ENCODE assay signal across 29 mouse cellular contexts in genomic region chr4:155972651-155973050, GRCm38 (mm10). TPM values are rescaled to one million over a fixed set of nuclear protein-coding genes. Genes with fewer than 3 reads are reported as not detected.
DNase-seq lines count a peak whose midpoint lies in the region; ATAC-seq and TF ChIP-seq lines count a peak whose summit lies in the region.
"Had no signal": no experiment of that assay in that cellular context is flagged by ENCODE, and none has a peak within 500 bp of the region (broad histone marks: within the 10 kb centered on the region; RNA-seq: fewer than 3 reads in every experiment).

No protein-coding gene starts in this region.

- ATAC-seq in kidney, embryonic 15.5 days (replicated peaks; ENCODE audit: low FRiP score) = no peak
- ATAC-seq in midbrain, embryonic 13.5 days = no peak
- ATAC-seq: activated CD4-positive, CD25-positive, alpha-beta regulatory T cell, adult 4 months; CD4-positive, CD25-positive, alpha-beta regulatory T cell, adult 4 months; forebrain, embryonic 13.5 days; forebrain, embryonic 16.5 days; intestine, embryonic 15.5 days had no signal

- H3K27ac ChIP-seq in kidney, embryonic 15.5 days = peak overlapping the region; percentile 77
- H3K27ac ChIP-seq in kidney, adult 2 months (ENCODE audit: insufficient read depth, low read depth, low read length) = no peak overlapping the region
- 0 out of 2 replicates have a peak overlapping the region, but pooled peaks have one; percentile 9 for H3K27ac ChIP-seq in midbrain, embryonic 10.5 days (replicated peaks)
- H3K27ac ChIP-seq in midbrain, embryonic 13.5 days = no peak overlapping the region
- peak overlapping the region; percentile 14 for H3K27ac ChIP-seq in embryonic facial prominence, embryonic 10.5 days (replicated peaks)
- H3K27ac ChIP-seq: embryonic facial prominence, embryonic 13.5 days; forebrain, embryonic 10.5 days; forebrain, embryonic 13.5 days; gastrocnemius, adult 2 months; heart, embryonic 15.5 days; hindbrain, embryonic 12.5 days; hindbrain, embryonic 15.5 days; intestine, embryonic 15.5 days had no signal

- H3K4me3 ChIP-seq in kidney, embryonic 15.5 days (replicated peaks) = no peak overlapping the region
- H3K4me3 ChIP-seq in kidney, adult 2 months (ENCODE audit: insufficient read depth, low read depth, low read length) = no peak overlapping the region
- H3K4me3 ChIP-seq in midbrain, embryonic 10.5 days = no peak overlapping the region
- no peak overlapping the region for H3K4me3 ChIP-seq in midbrain, embryonic 13.5 days (replicated peaks)
- no peak overlapping the region for H3K4me3 ChIP-seq in embryonic facial prominence, embryonic 10.5 days
- H3K4me3 ChIP-seq: embryonic facial prominence, embryonic 13.5 days; erythroblast, embryonic 14.5 days; forebrain, embryonic 10.5 days; forebrain, embryonic 13.5 days; gastrocnemius, adult 2 months; heart, embryonic 12.5 days; heart, embryonic 15.5 days; hindbrain, embryonic 12.5 days; hindbrain, embryonic 15.5 days; intestine, embryonic 15.5 days had no signal

- H3K4me2 ChIP-seq in kidney, embryonic 15.5 days = no peak overlapping the region
- H3K4me2 ChIP-seq in midbrain, embryonic 13.5 days (replicated peaks) = no peak overlapping the region
- H3K4me2 ChIP-seq: embryonic facial prominence, embryonic 13.5 days; forebrain, embryonic 13.5 days; heart, embryonic 12.5 days; heart, embryonic 15.5 days; hindbrain, embryonic 12.5 days; hindbrain, embryonic 15.5 days; intestine, embryonic 15.5 days had no signal

- no peak for TF ChIP-seq POLR2A in kidney, adult 2 months (IDR thresholded peaks at IDR 0.05; ENCODE audit: low read depth, low read length)

- no peaks in the 10 kb centered on the region for H3K27me3 ChIP-seq in kidney, embryonic 15.5 days
- no peaks in the 10 kb centered on the region for H3K27me3 ChIP-seq in kidney, adult 2 months (replicated peaks; ENCODE audit: control insufficient read depth, insufficient read depth, low read length)
- no peaks in the 10 kb centered on the region for H3K27me3 ChIP-seq in midbrain, embryonic 10.5 days (ENCODE audit: low read depth, poor library complexity, severe bottlenecking)
- H3K27me3 ChIP-seq in midbrain, embryonic 13.5 days = no peaks in the 10 kb centered on the region
- H3K27me3 ChIP-seq in embryonic facial prominence, embryonic 10.5 days (replicated peaks; ENCODE audit: low read depth, poor library complexity, severe bottlenecking) = no peaks in the 10 kb centered on the region
- H3K27me3 ChIP-seq: embryonic facial prominence, embryonic 13.5 days; forebrain, embryonic 13.5 days; heart, embryonic 12.5 days; heart, embryonic 15.5 days; hindbrain, embryonic 12.5 days; hindbrain, embryonic 15.5 days; intestine, embryonic 15.5 days had no signal

- 59% methylated on average over 6 of the region's 6 CpGs for WGBS in kidney, embryonic 15.5 days
- WGBS in kidney, adult 2 months = 76% methylated on average over 6 of the region's 6 CpGs
- WGBS in midbrain, embryonic 10.5 days = 45% methylated on average over 6 of the region's 6 CpGs
- WGBS in midbrain, embryonic 13.5 days = 44% methylated on average over 6 of the region's 6 CpGs
- WGBS in embryonic facial prominence, embryonic 10.5 days = 38% methylated on average over 6 of the region's 6 CpGs

- H3K9ac ChIP-seq in kidney, embryonic 15.5 days = no peak overlapping the region
- no peak overlapping the region; the same call in 1 of the 2 replicates for H3K9ac ChIP-seq in midbrain, embryonic 13.5 days (replicated peaks)
- H3K9ac ChIP-seq: embryonic facial prominence, embryonic 13.5 days; forebrain, embryonic 13.5 days; heart, embryonic 12.5 days; heart, embryonic 15.5 days; hindbrain, embryonic 12.5 days; hindbrain, embryonic 15.5 days; intestine, embryonic 15.5 days had no signal

- TF ChIP-seq CTCF in kidney, adult 2 months (conservative IDR thresholded peaks at IDR 0.05; ENCODE audit: insufficient read depth, insufficient read length, low read depth, low read length) = no peak

- peaks cover 40% of the 10 kb centered on the region for H3K4me1 ChIP-seq in kidney, embryonic 15.5 days
- H3K4me1 ChIP-seq in kidney, adult 2 months (ENCODE audit: control insufficient read depth, insufficient read depth, low read length) = no peaks in the 10 kb centered on the region
- H3K4me1 ChIP-seq in midbrain, embryonic 10.5 days = peaks cover 9% of the 10 kb centered on the region
- H3K4me1 ChIP-seq in midbrain, embryonic 13.5 days (replicated peaks) = no peaks in the 10 kb centered on the region
- peaks cover 18% of the 10 kb centered on the region for H3K4me1 ChIP-seq in embryonic facial prominence, embryonic 10.5 days
- H3K4me1 ChIP-seq: embryonic facial prominence, embryonic 13.5 days; forebrain, embryonic 13.5 days; heart, embryonic 12.5 days; heart, embryonic 15.5 days; hindbrain, embryonic 12.5 days; hindbrain, embryonic 15.5 days had no signal

- 0 out of 2 replicates have a peak, but pooled peaks cover 2% of the 10 kb centered on the region for H3K36me3 ChIP-seq in kidney, embryonic 15.5 days
- H3K36me3 ChIP-seq in kidney, adult 2 months (ENCODE audit: control insufficient read depth, insufficient read depth, low read length) = no peaks in the 10 kb centered on the region
- H3K36me3 ChIP-seq in midbrain, embryonic 10.5 days = no peaks in the 10 kb centered on the region
- no peaks in the 10 kb centered on the region for H3K36me3 ChIP-seq in midbrain, embryonic 13.5 days
- no peaks in the 10 kb centered on the region for H3K36me3 ChIP-seq in embryonic facial prominence, embryonic 10.5 days (replicated peaks)
- H3K36me3 ChIP-seq: embryonic facial prominence, embryonic 13.5 days; forebrain, embryonic 10.5 days; heart, embryonic 12.5 days; heart, embryonic 15.5 days; hindbrain, embryonic 12.5 days; hindbrain, embryonic 15.5 days; intestine, embryonic 15.5 days had no signal

- no peak for DNase-seq in kidney, adult 2 months
- no peak for DNase-seq in midbrain, embryonic 10.5 days (ENCODE audit: low spot score)
- DNase-seq in embryonic facial prominence, embryonic 10.5 days (ENCODE audit: low spot score) = no peak
- peak; percentile 93 for DNase-seq in gonadal fat pad, adult 2 months (ENCODE audit: low read depth)
- DNase-seq in embryo, embryonic 10 days (ENCODE audit: low spot score) = no peak
- DNase-seq: adrenal gland, adult 8-10 months; adrenal gland, postnatal 36 days; cerebellum, adult 18-20 months; cerebellum, adult 9-10 months; cerebellum, postnatal 14 days; gastrocnemius, adult 2 months; gastrocnemius, postnatal 14 days; heart, adult 18-20 months; heart, postnatal 10 days; heart, postnatal 36 days had no signal

- no peaks in the 10 kb centered on the region for H3K9me3 ChIP-seq in kidney, embryonic 15.5 days (replicated peaks)
- 0 out of 2 replicates have a peak, but pooled peaks cover 3% of the 10 kb centered on the region for H3K9me3 ChIP-seq in midbrain, embryonic 10.5 days (replicated peaks)
- peaks cover 4% of the 10 kb centered on the region; the same call in 1 of the 2 replicates for H3K9me3 ChIP-seq in midbrain, embryonic 13.5 days
- H3K9me3 ChIP-seq in embryonic facial prominence, embryonic 10.5 days = no peaks in the 10 kb centered on the region; the same call in 1 of the 2 replicates
- H3K9me3 ChIP-seq: embryonic facial prominence, embryonic 13.5 days; forebrain, embryonic 10.5 days; heart, embryonic 15.5 days; hindbrain, embryonic 15.5 days; intestine, embryonic 15.5 days had no signal

RNA-seq across cellular contexts. Expression of gene C1qtnf12, which starts 10.5 kb away (rescaled TPM):
- polyA plus RNA-seq in kidney, embryonic 15.5 days (2015; fragmentation: Nextera tagmentation; extraction: Ambion mirVana) = 118 and 121 TPM in 2 replicates
- polyA plus RNA-seq in kidney, adult 2 months (2012; rRNA removed) = 104 and 107 TPM in 2 replicates
- 18.9 and 23.8 TPM in 2 replicates for polyA plus RNA-seq in midbrain, embryonic 10.5 days (2016; fragmentation: Nextera tagmentation; extraction: Ambion mirVana)
- 8.2 and 11.0 TPM in 2 replicates for polyA plus RNA-seq in midbrain, embryonic 13.5 days (2015; fragmentation: Nextera tagmentation; extraction: Ambion mirVana)
- 22.7 and 23.6 TPM in 2 replicates for polyA plus RNA-seq in embryonic facial prominence, embryonic 10.5 days (2016; fragmentation: Nextera tagmentation; extraction: Ambion mirVana)
- 131 and 135 TPM in 2 replicates for polyA plus RNA-seq in gonadal fat pad, adult 2 months (2012; rRNA removed)

RNA-seq across cellular contexts. Expression of gene B3galt6, which starts 19.8 kb away (rescaled TPM):
- polyA plus RNA-seq in kidney, embryonic 15.5 days (2015; fragmentation: Nextera tagmentation; extraction: Ambion mirVana) = 17.5 and 18.1 TPM in 2 replicates
- 4.5 and 5.0 TPM in 2 replicates for polyA plus RNA-seq in kidney, adult 2 months (2012; rRNA removed)
- 14.0 and 15.3 TPM in 2 replicates for polyA plus RNA-seq in midbrain, embryonic 10.5 days (2016; fragmentation: Nextera tagmentation; extraction: Ambion mirVana)
- polyA plus RNA-seq in midbrain, embryonic 13.5 days (2015; fragmentation: Nextera tagmentation; extraction: Ambion mirVana) = 25.0 and 26.9 TPM in 2 replicates
- polyA plus RNA-seq in embryonic facial prominence, embryonic 10.5 days (2016; fragmentation: Nextera tagmentation; extraction: Ambion mirVana) = 12.7 and 15.7 TPM in 2 replicates
- polyA plus RNA-seq in gonadal fat pad, adult 2 months (2012; rRNA removed) = 8.8 and 9.6 TPM in 2 replicates

RNA-seq across cellular contexts. Expression of gene Sdf4, which starts 20.0 kb away (rescaled TPM):
- 158 and 161 TPM in 2 replicates for polyA plus RNA-seq in kidney, embryonic 15.5 days (2015; fragmentation: Nextera tagmentation; extraction: Ambion mirVana)
- polyA plus RNA-seq in kidney, adult 2 months (2012; rRNA removed) = 55.1 and 60.4 TPM in 2 replicates
- 131 and 138 TPM in 2 replicates for polyA plus RNA-seq in midbrain, embryonic 10.5 days (2016; fragmentation: Nextera tagmentation; extraction: Ambion mirVana)
- 125 and 128 TPM in 2 replicates for polyA plus RNA-seq in midbrain, embryonic 13.5 days (2015; fragmentation: Nextera tagmentation; extraction: Ambion mirVana)
- 132 and 138 TPM in 2 replicates for polyA plus RNA-seq in embryonic facial prominence, embryonic 10.5 days (2016; fragmentation: Nextera tagmentation; extraction: Ambion mirVana)
- 119 and 131 TPM in 2 replicates for polyA plus RNA-seq in gonadal fat pad, adult 2 months (2012; rRNA removed)

RNA-seq across cellular contexts. Expression of gene Ube2j2, which starts 29.0 kb away (rescaled TPM):
- polyA plus RNA-seq in kidney, embryonic 15.5 days (2015; fragmentation: Nextera tagmentation; extraction: Ambion mirVana) = 110 and 113 TPM in 2 replicates
- 47.3 and 48.0 TPM in 2 replicates for polyA plus RNA-seq in kidney, adult 2 months (2012; rRNA removed)
- 152 and 161 TPM in 2 replicates for polyA plus RNA-seq in midbrain, embryonic 10.5 days (2016; fragmentation: Nextera tagmentation; extraction: Ambion mirVana)
- polyA plus RNA-seq in midbrain, embryonic 13.5 days (2015; fragmentation: Nextera tagmentation; extraction: Ambion mirVana) = 128 and 135 TPM in 2 replicates
- polyA plus RNA-seq in embryonic facial prominence, embryonic 10.5 days (2016; fragmentation: Nextera tagmentation; extraction: Ambion mirVana) = 146 and 151 TPM in 2 replicates
- polyA plus RNA-seq in gonadal fat pad, adult 2 months (2012; rRNA removed) = 47.7 and 53.3 TPM in 2 replicates

RNA-seq across cellular contexts. Expression of gene Tnfrsf4, which starts 41.0 kb away (rescaled TPM):
- 0.72 and 0.78 TPM in 2 replicates for polyA plus RNA-seq in kidney, embryonic 15.5 days (2015; fragmentation: Nextera tagmentation; extraction: Ambion mirVana)
- polyA plus RNA-seq in kidney, adult 2 months (2012; rRNA removed) = 1.6 and 3.8 TPM in 2 replicates
- 0.42 and 0.88 TPM in 2 replicates for polyA plus RNA-seq in midbrain, embryonic 10.5 days (2016; fragmentation: Nextera tagmentation; extraction: Ambion mirVana)
- polyA plus RNA-seq in midbrain, embryonic 13.5 days (2015; fragmentation: Nextera tagmentation; extraction: Ambion mirVana) = 0.57 TPM in 2 replicates
- polyA plus RNA-seq in embryonic facial prominence, embryonic 10.5 days (2016; fragmentation: Nextera tagmentation; extraction: Ambion mirVana) = 1.1 and 1.4 TPM in 2 replicates
- polyA plus RNA-seq in gonadal fat pad, adult 2 months (2012; rRNA removed) = 3.5 and 3.8 TPM in 2 replicates

Comparison
In these comparisons a context has a peak if more than half of its experiments do, and no peak if none do; other contexts are left out.
1. H3K27ac ChIP-seq: peak in kidney, embryonic 15.5 days (single experiment), midbrain, embryonic 10.5 days (single experiment) and embryonic facial prominence, embryonic 10.5 days (single experiment); none in kidney, adult 2 months (single experiment) and midbrain, embryonic 13.5 days (single experiment).